Mouse (Mus musculus) heart, embryonic 13.5 days (tissue): ENCODE data around the gene Chchd5. TPM values are rescaled to one million over a fixed set of nuclear protein-coding genes. Genes with fewer than 3 reads are reported as not detected.

Experiments
- ATAC-seq: fragments of 200-750 bp; cut with Nextera tagmentation; 2 replicates; pipeline ENCODE4 v1.8.0; 2017; ENCODE audit warnings: moderate TSS enrichment; ENCODE audit not compliant: insufficient number of reproducible peaks, low FRiP score, low TSS enrichment; ENCODE audit errors: extremely low read depth
- H3K27ac ChIP-seq: fragments of 300-500 bp; sonication (generic); replicated peaks from 2 replicates; pipeline ENCODE4 v1.5.1; 2015; ENCODE audit warnings: moderate library complexity, mild to moderate bottlenecking, inconsistent platforms
- H3K27me3 ChIP-seq: fragments of 300-500 bp; sonication (generic); replicated peaks from 2 replicates; pipeline ENCODE4 v1.6.1; 2015; ENCODE audit warnings: mild to moderate bottlenecking, inconsistent platforms
- H3K36me3 ChIP-seq: fragments of 300-500 bp; sonication (generic); 2 replicates; pipeline ENCODE4 v1.6.1; 2015; ENCODE audit warnings: mild to moderate bottlenecking, inconsistent platforms
- H3K4me1 ChIP-seq: fragments of 300-500 bp; sonication (generic); 2 replicates; pipeline ENCODE4 v1.6.1; 2015; ENCODE audit warnings: inconsistent platforms
- H3K4me2 ChIP-seq: fragments of 300-500 bp; sonication (generic); 2 replicates; pipeline ENCODE4 v1.6.1; 2015; ENCODE audit warnings: inconsistent platforms, mild to moderate bottlenecking, moderate library complexity
- H3K4me3 ChIP-seq: fragments of 300-500 bp; sonication (generic); 2 replicates; pipeline ENCODE4 v1.5.1; 2015; ENCODE audit warnings: moderate library complexity, mild to moderate bottlenecking, inconsistent platforms
- H3K9ac ChIP-seq: fragments of 300-500 bp; sonication (generic); 2 replicates; pipeline ENCODE4 v1.6.1; 2015; ENCODE audit warnings: inconsistent platforms, mild to moderate bottlenecking, moderate library complexity
- H3K9me3 ChIP-seq: fragments of 300-500 bp; sonication (generic); 2 replicates; pipeline ENCODE4 v1.6.1; 2016; ENCODE audit warnings: inconsistent platforms
- WGBS: fragments of 180-500 bp; shearing (Covaris S2); methylation state at CpG from one replicate; pipeline ENCODE4 v1.1.7; 2015; ENCODE audit warnings: mixed read lengths; 5-methylcytosine and 5-hydroxymethylcytosine counted together
- polyA plus RNA-seq: library from polyadenylated mRNA; unstranded; fragments of >200 nt; fragmentation: Nextera tagmentation; extraction: Ambion mirVana; gene quantifications from 2 replicates; pipeline ENCODE4 v1.2.1, GENCODE M21; 2015

Chchd5 gene
- polyA plus RNA-seq, 1 experiment from 2014 or later = 16.6 TPM

- Histone ChIP-seq H3K4me1 (peaks cover 13% of the 10 kb centered on the region), H3K27ac (no peak overlapping the region), H3K4me3 (no peak overlapping the region), H3K27me3 (no peaks in the 10 kb centered on the region), H3K36me3 (no peaks in the 10 kb centered on the region), H3K4me2 (no peak overlapping the region), H3K9ac (no peak overlapping the region), H3K9me3 (peaks cover 8% of the 10 kb centered on the region; the same call in 1 of the 2 replicates)
- no peak for ATAC-seq
- WGBS = 63% methylated on average over 5 of the region's 5 CpGs
Observed at GRCm38 (mm10) chr2:129164815-129165214, 35.3 kb downstream of the Chchd5 start.

GRCm38 (mm10) chr2:129166466-129167463 is 37.3 kb downstream of the Chchd5 start:
- H3K27me3 ChIP-seq = no peaks in the 10 kb centered on the region
- H3K9ac ChIP-seq = no peak overlapping the region
- peaks cover 8% of the 10 kb centered on the region; the same call in 1 of the 2 replicates for H3K9me3 ChIP-seq
- no peak overlapping the region for H3K4me2 ChIP-seq
- H3K27ac ChIP-seq = peak overlapping the region; percentile 53
- no peaks in the 10 kb centered on the region for H3K36me3 ChIP-seq
- H3K4me1 ChIP-seq = peaks cover 13% of the 10 kb centered on the region
- WGBS = 42% methylated on average over 10 of the region's 10 CpGs
- H3K4me3 ChIP-seq = no peak overlapping the region
- no peak for ATAC-seq

GRCm38 (mm10) chr2:129173386-129173785 is 43.9 kb downstream of the Chchd5 start:
- 0 out of 2 replicates have a peak overlapping the region, but pooled peaks have one; percentile 37 for H3K9ac ChIP-seq
- no peak overlapping the region for H3K4me3 ChIP-seq
- H3K27ac ChIP-seq = no peak overlapping the region
- H3K27me3 ChIP-seq = no peaks in the 10 kb centered on the region
- peak overlapping the region; percentile 40 for H3K4me2 ChIP-seq
- 41% methylated on average over 10 of the region's 10 CpGs for WGBS
- 0 out of 2 replicates have a peak, but pooled peaks cover 3% of the 10 kb centered on the region for H3K4me1 ChIP-seq
- H3K36me3 ChIP-seq = no peaks in the 10 kb centered on the region
- peaks cover 1% of the 10 kb centered on the region; the same call in 1 of the 2 replicates for H3K9me3 ChIP-seq
- no peak for ATAC-seq

- Histone ChIP-seq H3K36me3 (no peaks in the 10 kb centered on the region), H3K27me3 (no peaks in the 10 kb centered on the region), H3K4me3 (no peak overlapping the region), H3K4me2 (0 out of 2 replicates have a peak overlapping the region, but pooled peaks have one; percentile 16), H3K4me1 (0 out of 2 replicates have a peak, but pooled peaks cover 3% of the 10 kb centered on the region), H3K9me3 (no peaks in the 10 kb centered on the region), H3K9ac (no peak overlapping the region), H3K27ac (no peak overlapping the region)
- ATAC-seq = no peak
- 34% methylated on average over 7 of the region's 7 CpGs for WGBS
Observed at GRCm38 (mm10) chr2:129174474-129174873, 45.0 kb downstream of the Chchd5 start.

- Histone ChIP-seq H3K4me3 (no peak overlapping the region), H3K36me3 (no peaks in the 10 kb centered on the region), H3K27ac (no peak overlapping the region), H3K9ac (no peak overlapping the region), H3K27me3 (no peaks in the 10 kb centered on the region), H3K4me1 (0 out of 2 replicates have a peak, but pooled peaks cover 3% of the 10 kb centered on the region), H3K9me3 (no peaks in the 10 kb centered on the region), H3K4me2 (no peak overlapping the region)
- no peak for ATAC-seq
- 37% methylated on average over 2 of the region's 2 CpGs for WGBS
Observed at GRCm38 (mm10) chr2:129175636-129176035, 46.1 kb downstream of the Chchd5 start.

- no peak overlapping the region for H3K27ac ChIP-seq
- H3K4me3 ChIP-seq = no peak overlapping the region
- H3K36me3 ChIP-seq = no peaks in the 10 kb centered on the region
- no peak for ATAC-seq
- H3K4me1 ChIP-seq = 0 out of 2 replicates have a peak, but pooled peaks cover 3% of the 10 kb centered on the region
- no peak overlapping the region for H3K9ac ChIP-seq
- no peaks in the 10 kb centered on the region for H3K9me3 ChIP-seq
- no peak overlapping the region for H3K4me2 ChIP-seq
- H3K27me3 ChIP-seq = no peaks in the 10 kb centered on the region
- 73% methylated on average over 12 of the region's 12 CpGs for WGBS
Observed at GRCm38 (mm10) chr2:129176676-129177420, 47.3 kb downstream of the Chchd5 start.

GRCm38 (mm10) chr2:129177661-129178060 is 48.2 kb downstream of the Chchd5 start:
- 73% methylated on average over 3 of the region's 3 CpGs for WGBS
- Histone ChIP-seq H3K9ac (no peak overlapping the region), H3K27ac (no peak overlapping the region), H3K4me1 (peaks cover 8% of the 10 kb centered on the region; the same call in 1 of the 2 replicates), H3K4me2 (no peak overlapping the region), H3K27me3 (no peaks in the 10 kb centered on the region), H3K9me3 (no peaks in the 10 kb centered on the region), H3K4me3 (no peak overlapping the region), H3K36me3 (no peaks in the 10 kb centered on the region)
- ATAC-seq = no peak

GRCm38 (mm10) chr2:129178182-129178908 is 48.8 kb downstream of the Chchd5 start:
- Histone ChIP-seq H3K9ac (no peak overlapping the region), H3K27me3 (no peaks in the 10 kb centered on the region), H3K27ac (no peak overlapping the region), H3K4me2 (no peak overlapping the region), H3K9me3 (no peaks in the 10 kb centered on the region), H3K4me1 (peaks cover 13% of the 10 kb centered on the region), H3K4me3 (no peak overlapping the region), H3K36me3 (no peaks in the 10 kb centered on the region)
- ATAC-seq = no peak
- 46% methylated on average over 10 of the region's 10 CpGs for WGBS

- H3K27me3 ChIP-seq = no peaks in the 10 kb centered on the region
- peaks cover 16% of the 10 kb centered on the region for H3K4me1 ChIP-seq
- no peak overlapping the region for H3K4me3 ChIP-seq
- no peak for ATAC-seq
- H3K9ac ChIP-seq = no peak overlapping the region
- no peak overlapping the region for H3K4me2 ChIP-seq
- WGBS = 74% methylated on average over 8 of the region's 8 CpGs
- no peaks in the 10 kb centered on the region for H3K9me3 ChIP-seq
- 0 out of 2 replicates have a peak overlapping the region, but pooled peaks have one; percentile 20 for H3K27ac ChIP-seq
- no peaks in the 10 kb centered on the region for H3K36me3 ChIP-seq
Observed at GRCm38 (mm10) chr2:129179946-129180853, 50.7 kb downstream of the Chchd5 start.

GRCm38 (mm10) chr2:129181509-129181908 is 52.0 kb downstream of the Chchd5 start:
- no peak overlapping the region for H3K9ac ChIP-seq
- ATAC-seq = no peak
- no peak overlapping the region for H3K4me2 ChIP-seq
- no peaks in the 10 kb centered on the region for H3K36me3 ChIP-seq
- no peak overlapping the region for H3K27ac ChIP-seq
- no peak overlapping the region for H3K4me3 ChIP-seq
- H3K27me3 ChIP-seq = no peaks in the 10 kb centered on the region
- WGBS = 70% methylated on average over 5 of the region's 5 CpGs
- H3K9me3 ChIP-seq = no peaks in the 10 kb centered on the region
- peaks cover 16% of the 10 kb centered on the region for H3K4me1 ChIP-seq
